In the genomic region with DNA sequence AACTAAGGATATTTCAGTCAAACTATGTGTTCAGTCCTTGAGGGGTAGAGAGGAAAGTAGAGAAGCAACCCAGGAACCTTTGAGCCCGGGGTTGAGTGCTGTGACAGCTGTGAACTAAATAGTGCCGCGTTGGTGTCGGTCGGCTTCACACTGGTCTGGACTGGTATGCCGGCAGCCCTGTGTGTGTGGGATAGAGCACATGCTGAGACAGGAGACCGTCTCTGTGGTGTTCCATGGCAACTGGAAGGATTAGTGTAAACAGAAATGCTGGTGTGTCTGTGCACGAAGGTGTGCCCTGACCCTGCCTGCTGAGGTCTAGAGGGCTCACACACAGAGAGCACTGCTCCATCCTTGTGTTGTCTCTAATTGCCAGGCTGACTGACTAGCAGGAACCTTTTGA, we compare ENCODE assay signal across 13 mouse cellular contexts.
DNase-seq lines count a peak whose midpoint lies in the region; ATAC-seq and TF ChIP-seq lines count a peak whose summit lies in the region.
"Had no signal": no experiment of that assay in that cellular context is flagged by ENCODE, and none has a peak within 500 bp of the region (broad histone marks: within the 10 kb centered on the region; RNA-seq: fewer than 3 reads in every experiment).

No protein-coding gene starts in this region.

- H3K9me3 ChIP-seq in heart, embryonic 13.5 days = no peaks in the 10 kb centered on the region
- no peaks in the 10 kb centered on the region for H3K9me3 ChIP-seq in hindbrain, embryonic 13.5 days
- no peaks in the 10 kb centered on the region for H3K9me3 ChIP-seq in midbrain, postnatal 0 days (ENCODE audit: low read length)

- H3K27me3 ChIP-seq in heart, embryonic 13.5 days (replicated peaks) = no peaks in the 10 kb centered on the region
- H3K27me3 ChIP-seq in hindbrain, embryonic 13.5 days = no peaks in the 10 kb centered on the region
- H3K27me3 ChIP-seq in midbrain, postnatal 0 days (ENCODE audit: insufficient read depth, low read length) = no peaks in the 10 kb centered on the region

- no peak for ATAC-seq in heart, embryonic 13.5 days (ENCODE audit: extremely low read depth, insufficient number of reproducible peaks, low FRiP score, low TSS enrichment)
- peak; percentile 54; the same call in 1 of the 2 replicates for ATAC-seq in hindbrain, embryonic 13.5 days (ENCODE audit: low FRiP score)
- no peak for ATAC-seq in midbrain, postnatal 0 days (ENCODE audit: low FRiP score)

- no peak overlapping the region for H3K4me3 ChIP-seq in heart, embryonic 13.5 days
- H3K4me3 ChIP-seq in hindbrain, embryonic 13.5 days = no peak overlapping the region
- no peak overlapping the region for H3K4me3 ChIP-seq in midbrain, postnatal 0 days (ENCODE audit: low read depth, low read length)

- no peak for DNase-seq in heart, postnatal 36 days
- DNase-seq in embryo, embryonic 9.5 days (ENCODE audit: extremely low spot score) = peak; percentile 25
- DNase-seq in midbrain, postnatal 0 days (ENCODE audit: low spot score) = no peak
- no peak for DNase-seq in left cerebral cortex, postnatal 14 days (ENCODE audit: low spot score in 2 of 2)
- no peak for DNase-seq in ovary, postnatal 10 days (ENCODE audit: low spot score)
- DNase-seq in heart, adult 9 months (ENCODE audit: low spot score in 2 of 2) = no peak
- DNase-seq: cerebellum, adult 9-11 months; gastrocnemius, postnatal 36 days; kidney, adult 18-20 months; left cerebral cortex, postnatal 4 days; lung, adult 18-20 months had no signal

- 0 out of 2 replicates have a peak overlapping the region, but pooled peaks have one; percentile 5 for H3K9ac ChIP-seq in heart, embryonic 13.5 days
- H3K9ac ChIP-seq in hindbrain, embryonic 13.5 days = no peak overlapping the region
- H3K9ac ChIP-seq in midbrain, postnatal 0 days (replicated peaks; ENCODE audit: low read length, poor library complexity, severe bottlenecking) = 0 out of 2 replicates have a peak overlapping the region, but pooled peaks have one; percentile 24

- H3K36me3 ChIP-seq in heart, embryonic 13.5 days = no peaks in the 10 kb centered on the region
- no peaks in the 10 kb centered on the region for H3K36me3 ChIP-seq in hindbrain, embryonic 13.5 days
- no peaks in the 10 kb centered on the region for H3K36me3 ChIP-seq in midbrain, postnatal 0 days (ENCODE audit: insufficient read depth, low read length)

- H3K27ac ChIP-seq in heart, embryonic 13.5 days (replicated peaks) = no peak overlapping the region
- no peak overlapping the region for H3K27ac ChIP-seq in hindbrain, embryonic 13.5 days
- no peak overlapping the region for H3K27ac ChIP-seq in midbrain, postnatal 0 days (ENCODE audit: low read depth, low read length)

- no peak for TF ChIP-seq CTCF in midbrain, postnatal 0 days (IDR thresholded peaks at IDR 0.05)

- 54% methylated on average over 8 of the region's 8 CpGs for WGBS in heart, embryonic 13.5 days
- 24% methylated on average over 8 of the region's 8 CpGs for WGBS in hindbrain, embryonic 13.5 days
- 21% methylated on average over 8 of the region's 8 CpGs for WGBS in midbrain, postnatal 0 days

- no peak overlapping the region for H3K4me2 ChIP-seq in heart, embryonic 13.5 days
- H3K4me2 ChIP-seq in hindbrain, embryonic 13.5 days = no peak overlapping the region
- H3K4me2 ChIP-seq in midbrain, postnatal 0 days (ENCODE audit: low read depth, low read length, poor library complexity, severe bottlenecking) = no peak overlapping the region

- intact Hi-C loops in heart, postnatal 36 days (cut with DNase I) = no loop called here
- intact Hi-C loops in left cerebral cortex, postnatal 14 days (cut with DNase I) = no loop called here

- H3K4me1 ChIP-seq in heart, embryonic 13.5 days = peaks cover 18% of the 10 kb centered on the region
- H3K4me1 ChIP-seq in hindbrain, embryonic 13.5 days (replicated peaks) = peaks cover 39% of the 10 kb centered on the region
- 0 out of 2 replicates have a peak, but pooled peaks cover 3% of the 10 kb centered on the region for H3K4me1 ChIP-seq in midbrain, postnatal 0 days (ENCODE audit: insufficient read depth, low read length)
